Mouse (Mus musculus) intestine, embryonic 14.5 days (tissue): ENCODE measurements at regions not wholly inside any gene's neighbourhood (a gene's known extent, or its start where the extent isn't known, plus 50 kb on each side); places are given as distances from the start of the nearest gene placed in this dataset.

ENCODE experiments used
- ATAC-seq: fragments of 200-750 bp; cut with Nextera tagmentation; replicated peaks from 2 replicates; pipeline ENCODE4 v1.8.0; 2017; ENCODE audit warnings: low read depth, moderate number of reproducible peaks, moderate TSS enrichment, moderate library complexity; ENCODE audit not compliant: low FRiP score, low TSS enrichment
- DNase-seq: peaks from one replicate; pipeline ENCODE4 v3.0.0-alpha.2; 2018; ENCODE audit warnings: low spot score
- H3K27ac ChIP-seq: fragments of 300-500 bp; sonication (generic); 2 replicates; pipeline ENCODE4 v1.5.1; 2014; ENCODE audit warnings: low read depth, mild to moderate bottlenecking, control low read depth
- H3K27me3 ChIP-seq: fragments of 300-500 bp; sonication (generic); replicated peaks from 2 replicates; pipeline ENCODE4 v1.6.1; 2014; ENCODE audit warnings: low read length, control low read depth; ENCODE audit not compliant: control insufficient read depth, insufficient read depth
- H3K36me3 ChIP-seq: fragments of 300-500 bp; sonication (generic); 2 replicates; pipeline ENCODE4 v1.6.1; 2014; ENCODE audit warnings: low read length, control low read depth; ENCODE audit not compliant: control insufficient read depth, insufficient read depth
- H3K4me1 ChIP-seq: fragments of 300-500 bp; sonication (generic); replicated peaks from 2 replicates; pipeline ENCODE4 v1.6.1; 2014; ENCODE audit warnings: low read length, control low read depth, mixed read lengths; ENCODE audit not compliant: control insufficient read depth, insufficient read depth
- H3K4me2 ChIP-seq: fragments of 300-500 bp; sonication (generic); 2 replicates; pipeline ENCODE4 v1.6.1; 2014; ENCODE audit warnings: low read length
- H3K4me3 ChIP-seq: fragments of 300-500 bp; sonication (generic); 2 replicates; pipeline ENCODE4 v1.5.1; 2014; ENCODE audit warnings: low read depth, low read length, control low read depth, mixed read lengths
- H3K9ac ChIP-seq: fragments of 300-500 bp; sonication (generic); 2 replicates; pipeline ENCODE4 v1.6.1; 2014; ENCODE audit warnings: mild to moderate bottlenecking, low read length
- H3K9me3 ChIP-seq: fragments of 300-500 bp; sonication (generic); 2 replicates; pipeline ENCODE4 v1.6.1; 2016; ENCODE audit warnings: low read length, control low read depth; ENCODE audit not compliant: control insufficient read depth
- WGBS: fragments of 180-500 bp; shearing (Covaris S2); extraction: QIAGEN DNeasy Blood & Tissue Kit; methylation state at CpG from one replicate; pipeline ENCODE4 v1.1.7; 2014; 5-methylcytosine and 5-hydroxymethylcytosine counted together

GRCm38 (mm10) chr8:10866696-10867395, 141.4 kb downstream of the Irs2 start:
- Histone ChIP-seq H3K4me2 (no peak overlapping the region), H3K27ac (0 out of 2 replicates have a peak overlapping the region, but pooled peaks have one; percentile 2), H3K27me3 (no peaks in the 10 kb centered on the region), H3K36me3 (no peaks in the 10 kb centered on the region), H3K4me3 (no peak overlapping the region), H3K4me1 (no peaks in the 10 kb centered on the region; the same call in 1 of the 2 replicates), H3K9me3 (no peaks in the 10 kb centered on the region), H3K9ac (no peak overlapping the region)
- ATAC-seq: no peak; the same call in 1 of the 2 replicates
- 24% methylated on average over 7 of the region's 7 CpGs for WGBS
- no peak for DNase-seq

- ATAC-seq (peak; percentile 72), DNase-seq (no peak)
- H3K4me1 ChIP-seq: no peaks in the 10 kb centered on the region; the same call in 1 of the 2 replicates
- no peak overlapping the region for H3K4me2 ChIP-seq
- H3K9me3 ChIP-seq: no peaks in the 10 kb centered on the region
- H3K9ac ChIP-seq: no peak overlapping the region
- H3K36me3 ChIP-seq: no peaks in the 10 kb centered on the region
- no peaks in the 10 kb centered on the region for H3K27me3 ChIP-seq
- WGBS: 36% methylated on average over 11 of the region's 11 CpGs
- H3K27ac ChIP-seq: no peak overlapping the region; the same call in 1 of the 2 replicates
- no peak overlapping the region for H3K4me3 ChIP-seq
These were observed 142.2 kb downstream of the Irs2 start for GRCm38 (mm10) chr8:10865941-10866513.

DNA sequence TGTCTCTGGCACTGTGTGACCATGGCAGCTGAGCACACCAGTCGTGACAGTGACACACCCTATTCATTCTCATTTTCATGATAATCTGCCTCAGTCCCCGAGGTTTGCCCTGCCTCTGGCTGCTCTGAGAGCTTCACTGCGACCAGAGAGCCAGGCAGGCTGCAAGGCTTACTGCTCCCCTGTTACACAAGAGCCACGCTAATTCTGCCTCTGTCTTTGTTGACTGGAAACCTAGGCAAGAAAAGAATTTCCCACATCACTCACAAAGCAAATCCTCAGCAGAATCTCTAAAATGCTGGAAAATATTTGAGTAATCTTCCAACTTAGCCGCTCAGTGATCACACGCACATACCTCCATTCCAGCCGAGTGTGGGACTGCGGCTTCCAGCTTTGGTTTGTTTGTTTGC, 142.8 kb downstream of the Irs2 start:
- DNase-seq: no peak
- no peaks in the 10 kb centered on the region for H3K27me3 ChIP-seq
- no peaks in the 10 kb centered on the region; the same call in 1 of the 2 replicates for H3K4me1 ChIP-seq
- 31% methylated on average over 8 of the region's 8 CpGs for WGBS
- no peak overlapping the region for H3K4me2 ChIP-seq
- H3K27ac ChIP-seq: no peak overlapping the region; the same call in 1 of the 2 replicates
- H3K9me3 ChIP-seq: no peaks in the 10 kb centered on the region
- no peak overlapping the region for H3K9ac ChIP-seq
- no peak for ATAC-seq
- no peaks in the 10 kb centered on the region for H3K36me3 ChIP-seq
- H3K4me3 ChIP-seq: no peak overlapping the region

DNA sequence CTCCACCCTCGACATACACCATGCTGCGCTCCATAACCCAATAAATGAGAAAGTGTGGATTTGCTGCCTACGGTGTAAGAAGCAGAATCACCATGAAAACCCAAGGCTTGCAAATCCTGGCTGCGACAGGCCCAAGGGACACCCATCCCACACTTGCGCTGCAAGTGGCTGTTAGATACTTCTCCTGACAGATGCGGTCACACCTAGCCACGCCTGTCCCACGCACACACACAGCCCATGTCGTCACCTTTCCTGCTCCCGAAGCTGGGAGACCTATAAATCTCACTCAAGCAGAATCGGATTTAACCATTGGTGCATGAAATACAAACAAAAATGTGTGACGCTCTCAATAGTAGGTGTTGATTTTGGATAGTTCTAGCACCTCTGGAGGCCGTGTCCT, 145.8 kb downstream of the Irs2 start:
- Histone ChIP-seq H3K36me3 (no peaks in the 10 kb centered on the region), H3K4me3 (no peak overlapping the region), H3K27ac (no peak overlapping the region), H3K4me1 (no peaks in the 10 kb centered on the region; the same call in 1 of the 2 replicates), H3K27me3 (no peaks in the 10 kb centered on the region), H3K4me2 (no peak overlapping the region), H3K9me3 (no peaks in the 10 kb centered on the region), H3K9ac (no peak overlapping the region)
- ATAC-seq: no peak
- 75% methylated on average over 13 of the region's 13 CpGs for WGBS
- DNase-seq: no peak

- Histone ChIP-seq H3K27ac (no peak overlapping the region), H3K9me3 (no peaks in the 10 kb centered on the region), H3K27me3 (no peaks in the 10 kb centered on the region), H3K4me3 (no peak overlapping the region), H3K4me2 (no peak overlapping the region), H3K9ac (no peak overlapping the region), H3K36me3 (no peaks in the 10 kb centered on the region), H3K4me1 (peaks cover 3% of the 10 kb centered on the region; the same call in 1 of the 2 replicates)
- DNase-seq: no peak
- no peak for ATAC-seq
- WGBS: 74% methylated on average over 4 of the region's 4 CpGs
These were observed 147.4 kb downstream of the Irs2 start for GRCm38 (mm10) chr8:10860810-10861209.

DNA sequence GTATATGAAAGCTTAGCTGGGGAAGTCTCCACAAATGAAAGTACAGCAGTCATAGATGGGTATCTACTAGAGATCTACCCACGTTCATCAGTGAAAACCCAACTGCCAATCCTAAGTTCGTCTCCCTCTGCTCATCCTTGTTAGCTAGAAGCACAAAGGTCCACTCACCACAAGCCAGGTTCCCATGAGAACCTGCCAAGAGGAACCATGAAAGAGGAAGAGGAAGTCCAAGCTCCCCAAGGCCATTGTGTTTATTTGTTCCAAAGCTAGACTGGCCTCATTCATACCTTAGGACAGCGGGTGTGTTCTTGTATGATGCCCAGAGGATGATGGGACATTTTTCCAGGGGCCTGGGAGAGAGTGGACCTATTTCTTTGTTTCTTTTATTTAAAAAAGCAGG, 150.4 kb downstream of the Irs2 start:
- no peaks in the 10 kb centered on the region for H3K36me3 ChIP-seq
- WGBS: 88% methylated on average over 3 of the region's 3 CpGs
- ATAC-seq (no peak), DNase-seq (no peak)
- no peaks in the 10 kb centered on the region for H3K9me3 ChIP-seq
- H3K4me3 ChIP-seq: no peak overlapping the region
- no peak overlapping the region for H3K9ac ChIP-seq
- H3K4me1 ChIP-seq: 0 out of 2 replicates have a peak, but pooled peaks cover 3% of the 10 kb centered on the region
- no peak overlapping the region for H3K27ac ChIP-seq
- H3K27me3 ChIP-seq: no peaks in the 10 kb centered on the region
- no peak overlapping the region for H3K4me2 ChIP-seq

DNA sequence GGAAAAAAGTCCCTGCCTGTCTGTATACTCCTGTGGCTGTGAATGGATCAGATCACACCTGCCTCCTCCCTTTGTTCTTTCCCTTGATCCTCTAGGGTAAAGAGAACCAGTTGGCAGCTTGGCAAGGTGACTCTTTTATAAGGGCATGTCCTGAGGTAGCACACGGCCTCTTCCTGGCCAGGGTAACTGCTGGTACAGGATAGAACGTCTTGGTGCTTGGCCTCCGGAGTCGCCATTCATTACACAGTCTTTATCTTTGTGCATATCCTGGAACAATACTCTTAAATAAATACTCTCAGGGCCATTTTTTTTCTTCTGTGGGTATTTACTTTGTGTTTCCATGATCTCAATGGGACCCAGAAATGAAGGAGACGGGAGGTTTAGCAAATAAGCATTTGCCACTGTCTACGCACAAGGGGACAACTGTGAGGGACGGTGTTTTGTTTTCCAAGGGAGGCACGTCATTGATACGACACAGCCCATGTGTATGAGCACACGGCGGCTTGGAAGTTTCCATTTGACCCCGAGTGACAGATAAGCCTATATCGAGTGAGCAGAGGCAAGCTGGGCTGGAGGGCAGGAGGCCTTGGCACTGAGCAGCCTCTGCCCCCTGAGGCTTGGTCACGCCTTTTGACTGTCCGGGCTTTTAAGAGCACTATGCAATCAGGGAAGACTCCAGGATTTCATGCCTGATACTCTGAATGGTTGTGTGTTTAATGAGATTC, 151.1 kb downstream of the Irs2 start:
- 0 out of 2 replicates have a peak, but pooled peaks have one; percentile 30 for ATAC-seq
- WGBS: 64% methylated on average over 15 of the region's 15 CpGs

DNA sequence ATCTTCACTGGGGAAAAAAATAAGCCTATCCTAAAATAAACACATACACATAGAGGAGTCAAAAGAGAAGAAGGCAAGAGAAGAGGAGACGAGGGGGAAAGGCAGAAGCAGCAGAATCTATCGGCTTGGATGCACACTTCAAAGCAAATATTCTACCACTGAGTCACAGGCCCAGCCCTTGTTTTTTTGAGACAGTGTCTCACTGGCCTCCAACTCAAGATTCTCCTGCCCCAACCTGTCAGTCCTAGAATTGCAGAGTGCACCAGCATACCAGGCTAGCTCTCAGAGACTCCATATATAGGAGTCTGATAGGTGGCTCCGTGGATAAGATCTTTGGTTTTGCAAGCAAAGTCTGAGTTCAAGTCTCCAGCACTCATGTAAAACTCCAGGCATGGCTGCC, 152.6 kb downstream of the Irs2 start:
- WGBS: 74% methylated on average over 3 of the region's 3 CpGs
- H3K27ac ChIP-seq: no peak overlapping the region
- DNase-seq: no peak
- 0 out of 2 replicates have a peak, but pooled peaks cover 3% of the 10 kb centered on the region for H3K4me1 ChIP-seq
- ATAC-seq: no peak
- no peaks in the 10 kb centered on the region for H3K27me3 ChIP-seq
- no peaks in the 10 kb centered on the region for H3K9me3 ChIP-seq
- no peak overlapping the region for H3K4me2 ChIP-seq
- H3K9ac ChIP-seq: no peak overlapping the region
- no peaks in the 10 kb centered on the region for H3K36me3 ChIP-seq
- no peak overlapping the region for H3K4me3 ChIP-seq

More for the DNA sequence above, 151.1 kb downstream of the Irs2 start:
- Histone ChIP-seq H3K4me1 (0 out of 2 replicates have a peak, but pooled peaks cover 3% of the 10 kb centered on the region), H3K9ac (no peak overlapping the region), H3K9me3 (no peaks in the 10 kb centered on the region), H3K27me3 (no peaks in the 10 kb centered on the region), H3K27ac (no peak overlapping the region), H3K4me2 (no peak overlapping the region), H3K36me3 (no peaks in the 10 kb centered on the region), H3K4me3 (no peak overlapping the region)
- DNase-seq: no peak
